Mouse (Mus musculus) limb, embryonic 14.5 days (tissue): Measurements from ENCODE around the gene Cnot8. TPM values are rescaled to one million over a fixed set of nuclear protein-coding genes. Genes with fewer than 3 reads are reported as not detected.
A peak's percentile ranks its signal among the peaks of the same experiment; 100 is the strongest.
"Not testable (repeated sequence)": the region's sequence is repeated elsewhere in the genome, so short reads cannot be mapped to it uniquely, and the experiment has no call there.

Experiments
- ATAC-seq: fragments of 200-750 bp; cut with Nextera tagmentation; 2 replicates; pipeline ENCODE4 v1.8.0; 2017; ENCODE audit warnings: low read depth, moderate number of reproducible peaks, moderate TSS enrichment; ENCODE audit not compliant: low FRiP score
- DNase-seq: peaks from one replicate; pipeline ENCODE4 v3.0.0-alpha.2; 2015; ENCODE audit warnings: low spot score
- H3K27ac ChIP-seq: fragments of 300-500 bp; sonication (generic); replicated peaks from 2 replicates; pipeline ENCODE4 v1.5.1; 2014; ENCODE audit warnings: low read depth, mild to moderate bottlenecking, low read length, moderate library complexity, mixed read lengths
- H3K27me3 ChIP-seq: fragments of 300-500 bp; sonication (generic); 2 replicates; pipeline ENCODE4 v1.6.1; 2014; ENCODE audit warnings: low read length, mixed read lengths; ENCODE audit not compliant: control insufficient read depth, insufficient read depth
- H3K36me3 ChIP-seq: fragments of 300-500 bp; sonication (generic); 2 replicates; pipeline ENCODE4 v1.6.1; 2014; ENCODE audit warnings: mild to moderate bottlenecking, low read length, moderate library complexity, mixed read lengths; ENCODE audit not compliant: control insufficient read depth, insufficient read depth
- H3K4me1 ChIP-seq: fragments of 300-500 bp; sonication (generic); 2 replicates; pipeline ENCODE4 v1.6.1; 2014; ENCODE audit warnings: antibody characterized with exemption, low read length, mixed read lengths; ENCODE audit not compliant: control insufficient read depth, insufficient read depth
- H3K4me2 ChIP-seq: fragments of 300-500 bp; sonication (generic); replicated peaks from 2 replicates; pipeline ENCODE4 v1.6.1; 2014; ENCODE audit warnings: low read depth, mild to moderate bottlenecking, low read length, moderate library complexity; ENCODE audit not compliant: severe bottlenecking
- H3K4me3 ChIP-seq: fragments of 300-500 bp; sonication (generic); replicated peaks from 2 replicates; pipeline ENCODE4 v1.5.1; 2014; ENCODE audit warnings: low read length
- H3K9ac ChIP-seq: fragments of 300-500 bp; sonication (generic); 2 replicates; pipeline ENCODE4 v1.6.1; 2014; ENCODE audit warnings: mild to moderate bottlenecking, low read depth, low read length, moderate library complexity; ENCODE audit not compliant: severe bottlenecking
- H3K9me3 ChIP-seq: fragments of 300-500 bp; sonication (generic); 2 replicates; pipeline ENCODE4 v1.6.1; 2016; ENCODE audit warnings: low read length; ENCODE audit not compliant: control insufficient read depth
- POLR2A ChIP-seq: fragments of 200-500 bp; IDR thresholded peaks from 2 replicates; pipeline ENCODE4 v1.8.0; 2012; ENCODE audit warnings: inconsistent platforms, mild to moderate bottlenecking, moderate library complexity, borderline replicate concordance; ENCODE audit not compliant: insufficient read depth, insufficient read length; ENCODE audit errors: extremely low read depth
- WGBS: fragments of 180-500 bp; shearing (Covaris S2); extraction: QIAGEN DNeasy Blood & Tissue Kit; methylation state at CpG from one replicate; pipeline ENCODE4 v1.1.7; 2014; 5-methylcytosine and 5-hydroxymethylcytosine counted together
- polyA plus RNA-seq, 2 experiments: library from polyadenylated mRNA; depleted of rRNA in 1 of 2; stranded (reverse) in 1 of 2; unstranded in 1 of 2; fragments of >200 nt; fragmentation: Nextera tagmentation in 1 of 2; extraction: Ambion mirVana in 1 of 2; gene quantifications; 2 replicates each; pipeline versions ENCODE4 v1.2.1 to v1.2.3; 2012 to 2014

Cnot8 gene
- polyA plus RNA-seq, 2 experiments = 90.1 to 97.2 TPM

- TF ChIP-seq POLR2A = no peak
- whole genome bisulfite sequencing = 95% methylated on average over 1 of the region's 1 CpGs
Observed at GRCm38 (mm10) chr11:58095561-58095960, 8.4 kb upstream of the Cnot8 start.

GRCm38 (mm10) chr11:58096160-58096559 lies 7.8 kb upstream of the Cnot8 start:
- Histone ChIP-seq H3K4me1 (peaks cover 8% of the 10 kb centered on the region), H3K9me3 (no peaks in the 10 kb centered on the region), H3K27me3 (no peaks in the 10 kb centered on the region), H3K9ac (no peak overlapping the region), H3K4me2 (no peak overlapping the region), H3K27ac (no peak overlapping the region), H3K4me3 (no peak overlapping the region), H3K36me3 (no peaks in the 10 kb centered on the region)
- WGBS = 71% methylated on average over 5 of the region's 5 CpGs
- no peak for ATAC-seq
- no peak for DNase-seq
- no peak for TF ChIP-seq POLR2A

More at GRCm38 (mm10) chr11:58095561-58095960, 8.4 kb upstream of the Cnot8 start:
- peaks cover 8% of the 10 kb centered on the region for H3K4me1 ChIP-seq
- no peaks in the 10 kb centered on the region for H3K36me3 ChIP-seq
- H3K4me2 ChIP-seq = no peak overlapping the region
- no peaks in the 10 kb centered on the region for H3K27me3 ChIP-seq
- H3K9ac ChIP-seq = no peak overlapping the region
- no peaks in the 10 kb centered on the region for H3K9me3 ChIP-seq
- no peak for ATAC-seq
- DNase-seq = no peak
- no peak overlapping the region for H3K4me3 ChIP-seq
- H3K27ac ChIP-seq = no peak overlapping the region

GRCm38 (mm10) chr11:58096821-58097620 lies 6.9 kb upstream of the Cnot8 start:
- no peak overlapping the region for H3K27ac ChIP-seq
- no peak overlapping the region for H3K9ac ChIP-seq
- TF ChIP-seq POLR2A = no peak
- H3K4me2 ChIP-seq = peak overlapping the region; percentile 65
- H3K4me1 ChIP-seq = peaks cover 8% of the 10 kb centered on the region
- DNase-seq (no peak), ATAC-seq (no peak)
- WGBS = 52% methylated on average over 20 of the region's 20 CpGs
- H3K36me3 ChIP-seq = no peaks in the 10 kb centered on the region
- H3K27me3 ChIP-seq = no peaks in the 10 kb centered on the region
- no peaks in the 10 kb centered on the region for H3K9me3 ChIP-seq
- peak overlapping the region; percentile 38 for H3K4me3 ChIP-seq

- Histone ChIP-seq H3K4me1 (peaks cover 6% of the 10 kb centered on the region), H3K9me3 (no peaks in the 10 kb centered on the region), H3K4me2 (peak overlapping the region; percentile 65), H3K27ac (no peak overlapping the region), H3K9ac (peak overlapping the region; percentile 44), H3K36me3 (no peaks in the 10 kb centered on the region), H3K4me3 (peak overlapping the region; percentile 38), H3K27me3 (no peaks in the 10 kb centered on the region)
- 1% methylated on average over 25 of the region's 38 CpGs for WGBS
- no peak for ATAC-seq
- TF ChIP-seq POLR2A = no peak
- no peak for DNase-seq
Observed at GRCm38 (mm10) chr11:58097621-58098365, 6.2 kb upstream of the Cnot8 start.

- not testable (repeated sequence) for H3K4me1 ChIP-seq, H3K36me3 ChIP-seq, H3K9me3 ChIP-seq, ATAC-seq, H3K27ac ChIP-seq, H3K27me3 ChIP-seq, H3K9ac ChIP-seq, DNase-seq
- H3K4me3 ChIP-seq = peak overlapping the region; percentile 38
- 71% methylated on average over 5 of the region's 5 CpGs for WGBS
- peak overlapping the region; percentile 65; the same call in 1 of the 2 replicates for H3K4me2 ChIP-seq
Observed at GRCm38 (mm10) chr11:58098366-58098720, 5.6 kb upstream of the Cnot8 start.
